8 mouse cellular contexts compared by ENCODE assay signal in the genomic region with DNA sequence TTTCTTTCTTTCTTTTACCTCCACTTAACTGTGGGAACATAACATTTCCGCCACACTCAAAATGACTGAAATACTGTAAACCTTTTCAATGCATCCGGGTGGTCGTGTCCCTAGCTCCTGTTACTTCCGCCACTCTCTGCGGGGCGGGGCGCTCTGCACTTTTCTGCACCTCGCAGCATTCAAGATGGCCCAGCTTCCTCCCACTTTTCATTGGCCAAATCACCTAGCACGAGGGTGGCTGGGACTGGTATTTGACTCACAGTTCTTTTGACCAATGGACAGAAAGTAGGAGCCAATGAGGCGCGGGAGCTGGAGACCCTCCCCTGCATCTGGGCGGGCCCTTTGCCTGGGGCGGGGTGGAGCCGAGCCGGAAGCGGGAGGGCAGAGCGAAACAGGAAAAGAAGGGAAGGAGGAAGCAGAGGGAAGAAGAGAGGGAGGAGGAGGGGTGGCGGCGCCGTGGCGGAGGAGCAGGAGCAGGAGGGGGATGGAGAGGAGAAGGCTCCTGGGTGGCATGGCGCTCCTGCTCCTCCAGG. TPM values are rescaled to one million over a fixed set of nuclear protein-coding genes. Genes with fewer than 3 reads are reported as not detected.
DNase-seq lines count a peak whose midpoint lies in the region; ATAC-seq lines count a peak whose summit lies in the region.

A gene (plus strand): TSS at position 365 of the 533 bp plus-strand sequence.

- H3K4me2 ChIP-seq in forebrain, embryonic 14.5 days (ENCODE audit: low read length): peak within 1 kb of the TSS; percentile 95
- H3K4me2 ChIP-seq in neural tube, embryonic 15.5 days: peak within 1 kb of the TSS; percentile 95

- H3K4me1 ChIP-seq in forebrain, embryonic 14.5 days (ENCODE audit: control insufficient read depth, insufficient read depth, low read length): peaks cover 9% of the 10 kb centered on the region
- H3K4me1 ChIP-seq in neural tube, embryonic 15.5 days: peaks cover 31% of the 10 kb centered on the region

- peak within 1 kb of the TSS; percentile 78 for H3K9ac ChIP-seq in forebrain, embryonic 14.5 days (ENCODE audit: low read length)
- peak within 1 kb of the TSS; percentile 78 for H3K9ac ChIP-seq in neural tube, embryonic 15.5 days (replicated peaks)

- ATAC-seq in forebrain, embryonic 14.5 days: peak; percentile 99
- ATAC-seq in neural tube, embryonic 15.5 days (ENCODE audit: low FRiP score): peak; percentile 98

- no peaks in the 10 kb centered on the region for H3K27me3 ChIP-seq in forebrain, embryonic 14.5 days (replicated peaks; ENCODE audit: control insufficient read depth, insufficient read depth, low read length)
- H3K27me3 ChIP-seq in neural tube, embryonic 15.5 days (replicated peaks): no peaks in the 10 kb centered on the region

- peak within 1 kb of the TSS; percentile 84 for H3K4me3 ChIP-seq in forebrain, embryonic 14.5 days (ENCODE audit: low read depth, low read length)
- H3K4me3 ChIP-seq in neural tube, embryonic 15.5 days (replicated peaks): peak within 1 kb of the TSS; percentile 97

- peaks cover 2% of the 10 kb centered on the region; the same call in 1 of the 2 replicates for H3K36me3 ChIP-seq in forebrain, embryonic 14.5 days (ENCODE audit: control insufficient read depth, insufficient read depth, low read length)
- peaks cover 16% of the 10 kb centered on the region for H3K36me3 ChIP-seq in neural tube, embryonic 15.5 days

- under 1% methylated on average over 22 of the region's 22 CpGs for WGBS in forebrain, embryonic 14.5 days
- 2% methylated on average over 17 of the region's 22 CpGs for WGBS in neural tube, embryonic 15.5 days

- peak within 1 kb of the TSS; percentile 62 for H3K27ac ChIP-seq in forebrain, embryonic 14.5 days (ENCODE audit: low read depth, low read length)
- peak within 1 kb of the TSS; percentile 79 for H3K27ac ChIP-seq in neural tube, embryonic 15.5 days (replicated peaks)

- peak; percentile 99 for DNase-seq in ES-CJ7 (ENCODE audit: low read depth, low spot score)
- peak; percentile 93 for DNase-seq in cerebellum, adult 11 months
- DNase-seq in forebrain, embryonic 14.5 days (ENCODE audit: low spot score): peak; percentile 100
- DNase-seq in heart, postnatal 14 days: peak; percentile 94 to 96
- DNase-seq in layer of hippocampus, adult 11-12 months (ENCODE audit: low spot score): peak; percentile 99
- DNase-seq in lung, adult 18-20 months: peak; percentile 99
- peak; percentile 96 for DNase-seq in testis, postnatal 14 days (ENCODE audit: low spot score)

- H3K9me3 ChIP-seq in forebrain, embryonic 14.5 days (replicated peaks; ENCODE audit: control insufficient read depth, low read length): no peaks in the 10 kb centered on the region
- H3K9me3 ChIP-seq in neural tube, embryonic 15.5 days (replicated peaks): no peaks in the 10 kb centered on the region

- intact Hi-C loops in heart, postnatal 14 days (cut with DNase I): no loop called here

RNA-seq across cellular contexts. Expression of the gene that starts here (rescaled TPM):
- 23.6 and 25.5 TPM in 2 replicates for polyA plus RNA-seq in forebrain, embryonic 14.5 days (2014; fragmentation: Nextera tagmentation; extraction: Ambion mirVana)
- total RNA-seq in heart, postnatal 14 days (2021): 10 to 100 TPM; 60.3 to 68.7 TPM
- 34.1 and 34.5 TPM in 2 replicates for polyA plus RNA-seq in neural tube, embryonic 15.5 days (2015; fragmentation: Nextera tagmentation; extraction: Ambion mirVana)

Comparison
In these comparisons a context has a peak if more than half of its experiments do, and no peak if none do; other contexts are left out.
1. Peak in every context shown above with its lines: DNase-seq, ATAC-seq, H3K4me3 ChIP-seq and H3K27ac ChIP-seq.